Mouse (Mus musculus): ENCODE measurements at regions not wholly inside any gene's neighbourhood (a gene's known extent, or its start where the extent isn't known, plus 50 kb on each side); places are given as distances from the start of the nearest gene placed in this dataset.

DNA sequence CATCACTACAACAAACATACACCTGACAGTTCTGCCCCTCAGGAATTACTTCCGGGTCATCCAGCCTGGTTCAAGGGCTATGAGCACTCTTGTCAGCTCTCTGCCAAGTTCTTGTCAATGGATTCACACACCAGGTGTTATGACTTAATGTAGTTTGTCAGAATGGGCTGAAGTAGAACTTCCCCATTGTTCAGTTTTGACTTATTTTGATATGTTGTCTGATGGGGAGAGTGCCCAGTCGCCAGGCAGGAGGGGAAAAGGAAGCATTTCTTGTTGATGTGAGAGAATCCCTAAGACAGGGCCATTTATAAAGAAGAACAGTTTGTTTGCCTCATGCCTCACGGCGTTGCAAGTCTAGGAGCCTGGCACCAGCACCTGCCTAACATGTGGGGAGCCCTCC, 52.0 kb upstream of the Cpeb4 start:
- in situ Hi-C loops (cut with MboI; ENCODE audit: low pct_unique_long_range_greater_than_20kb) = no loop called here
- no peak for DNase-seq (ENCODE audit: low read depth, low spot score)
- CTCF ChIA-PET = interaction anchor here (0.8 to 1.2 kb wide), 2 partner anchors 10 to 17 kb away, joined by 3 read pairs; no protein-coding TSS in a partner anchor
- TF ChIP-seq CTCF (IDR thresholded peaks at IDR 0.05) = no peak
- POLR2A ChIA-PET = no interaction called here
- no peaks in the 10 kb centered on the region for H3K27me3 ChIP-seq
- no peak for ATAC-seq

DNA sequence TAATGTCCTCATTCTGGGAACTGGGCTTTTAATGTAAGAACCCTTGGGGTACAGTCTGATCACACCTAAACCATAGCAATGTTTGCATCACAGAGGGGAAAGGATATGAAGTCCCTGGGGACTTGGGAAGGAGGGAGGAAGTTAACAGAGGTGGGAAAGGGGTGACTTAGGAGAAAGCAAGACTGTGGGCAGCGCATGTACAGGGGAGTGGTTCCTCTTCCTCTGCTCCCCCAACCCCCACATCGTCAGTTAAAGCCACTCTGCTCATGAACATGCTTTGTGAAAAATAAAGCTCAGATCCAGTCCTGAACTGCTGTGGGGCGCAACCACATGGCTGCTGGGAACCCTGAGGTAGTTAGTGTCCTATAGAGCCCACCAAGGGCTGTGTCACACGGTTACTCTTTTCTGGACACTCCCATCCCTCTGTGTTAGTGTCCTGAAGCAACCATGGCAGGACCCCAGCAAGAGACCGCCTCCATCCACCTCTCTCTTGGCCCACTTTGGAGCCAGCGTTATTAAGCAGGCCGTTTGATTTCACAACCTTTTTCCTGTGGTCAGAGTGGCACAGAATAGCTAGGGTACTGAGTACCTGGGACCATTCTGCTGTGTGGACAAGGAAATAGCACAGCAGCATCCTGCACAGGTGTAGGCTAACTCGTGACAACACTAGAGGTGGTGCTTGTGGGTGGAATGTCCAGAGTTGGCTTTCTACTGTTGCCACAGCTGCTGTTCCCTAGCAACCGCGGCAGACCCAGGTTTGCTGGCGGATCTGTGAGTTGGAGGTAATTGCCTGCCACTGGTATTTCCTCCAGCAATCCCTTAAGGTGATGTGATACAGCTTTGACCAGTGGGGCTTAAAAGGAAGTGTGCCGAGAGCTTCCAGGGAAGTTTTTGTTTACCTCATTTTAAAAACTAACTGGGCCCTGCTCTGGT, 50.3 kb upstream of the Cpeb4 start:
- POLR2A ChIA-PET = interaction anchor here (1.1 kb wide), 1 partner anchor 50 kb away, joined by 3 read pairs; no protein-coding TSS in a partner anchor
- no peak for TF ChIP-seq CTCF (IDR thresholded peaks at IDR 0.05)
- in situ Hi-C loops (cut with MboI; ENCODE audit: low pct_unique_long_range_greater_than_20kb) = no loop called here
- CTCF ChIA-PET = interaction anchor here (1.0 kb wide), 1 partner anchor 22 kb away, joined by 3 read pairs; no protein-coding TSS in a partner anchor
- H3K27me3 ChIP-seq = no peaks in the 10 kb centered on the region
- ATAC-seq = no peak
- no peak for DNase-seq (ENCODE audit: low read depth, low spot score)

All from Patski (cell line).